14 mouse cellular contexts compared by ENCODE assay signal in the genomic region with DNA sequence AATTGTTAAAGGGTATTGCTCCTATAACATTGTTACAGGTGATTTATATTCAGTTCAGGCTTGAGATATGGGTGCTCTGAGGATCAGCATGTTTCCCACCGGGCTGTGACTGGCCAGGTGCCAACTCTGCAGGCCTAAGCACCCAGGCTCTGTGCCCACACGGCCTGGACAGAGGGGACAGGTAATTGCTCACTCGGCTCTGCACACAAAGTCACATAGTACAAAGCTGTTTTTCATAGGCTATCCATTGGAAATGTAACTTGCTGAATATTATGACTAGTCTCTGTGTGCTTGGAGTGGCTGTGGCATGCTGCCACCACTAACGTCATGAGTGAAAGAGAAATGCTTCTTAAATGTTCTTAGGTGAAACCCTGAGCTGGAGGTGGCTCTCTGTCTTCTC.
A peak's percentile ranks its signal among the peaks of the same experiment; 100 is the strongest.
DNase-seq lines count a peak whose midpoint lies in the region; ATAC-seq and TF ChIP-seq lines count a peak whose summit lies in the region.
"Had no signal": no experiment of that assay in that cellular context is flagged by ENCODE, and none has a peak within 500 bp of the region (broad histone marks: within the 10 kb centered on the region; RNA-seq: fewer than 3 reads in every experiment).

No protein-coding gene starts in this region.

- no peaks in the 10 kb centered on the region for H3K9me3 ChIP-seq in lung, embryonic 15.5 days
- H3K9me3 ChIP-seq: heart, embryonic 12.5 days; liver, embryonic 12.5 days; midbrain, embryonic 10.5 days had no signal

- no peaks in the 10 kb centered on the region for H3K27me3 ChIP-seq in heart, adult 2 months (ENCODE audit: control insufficient read depth, insufficient read depth, low read length)
- H3K27me3 ChIP-seq in lung, embryonic 15.5 days, result no peaks in the 10 kb centered on the region
- H3K27me3 ChIP-seq in cerebellum, adult 2 months (ENCODE audit: control insufficient read depth, insufficient read depth, low read length), result no peaks in the 10 kb centered on the region
- H3K27me3 ChIP-seq: heart, embryonic 12.5 days; liver, embryonic 12.5 days had no signal

- TF ChIP-seq CTCF in heart, adult 2 months (IDR thresholded peaks at IDR 0.05), result no peak
- no peak for TF ChIP-seq CTCF in lung, adult 2 months (IDR thresholded peaks at IDR 0.05; ENCODE audit: insufficient read depth, low read length)
- TF ChIP-seq CTCF in cerebellum, adult 2 months (IDR thresholded peaks at IDR 0.05; ENCODE audit: borderline replicate concordance, insufficient read depth, low read depth, low read length), result no peak

- no peak overlapping the region for H3K27ac ChIP-seq in heart, adult 2 months
- peak overlapping the region; percentile 35; the same call in 1 of the 2 replicates for H3K27ac ChIP-seq in lung, embryonic 15.5 days
- peak overlapping the region; percentile 29; the same call in 1 of the 2 replicates for H3K27ac ChIP-seq in cerebellum, adult 2 months (ENCODE audit: insufficient read depth, low read length)
- H3K27ac ChIP-seq: hindbrain, postnatal 0 days; liver, embryonic 12.5 days; midbrain, embryonic 10.5 days had no signal

- no peak for TF ChIP-seq EP300 in heart, adult 2 months (IDR thresholded peaks at IDR 0.05; ENCODE audit: insufficient read depth, low read depth, low read length)

- 34% methylated on average over 4 of the region's 4 CpGs for WGBS in heart, adult 2 months
- WGBS in lung, embryonic 15.5 days, result 32% methylated on average over 4 of the region's 4 CpGs
- WGBS in lung, adult 2 months, result 33% methylated on average over 4 of the region's 4 CpGs
- WGBS in cerebellum, adult 2 months, result 12% methylated on average over 4 of the region's 4 CpGs

- H3K79me2 ChIP-seq in heart, adult 2 months (replicated peaks; ENCODE audit: control insufficient read depth, insufficient read depth, low read length), result no peaks in the 10 kb centered on the region

- no peak for TF ChIP-seq POLR2A in heart, adult 2 months (IDR thresholded peaks at IDR 0.05; ENCODE audit: insufficient read depth, low read depth, low read length)
- TF ChIP-seq POLR2A in lung, adult 2 months (IDR thresholded peaks at IDR 0.05; ENCODE audit: borderline replicate concordance, extremely low read depth, low read depth, low read length), result no peak
- TF ChIP-seq POLR2A in cerebellum, adult 2 months (IDR thresholded peaks at IDR 0.05; ENCODE audit: borderline replicate concordance, insufficient read depth, low read length), result no peak

- intact Hi-C loops in heart, postnatal 10 days (cut with DNase I), result no loop called here
- intact Hi-C loops in heart, adult 2 months (cut with DNase I), result no loop called here

- no peaks in the 10 kb centered on the region for H3K4me1 ChIP-seq in heart, adult 2 months (ENCODE audit: control insufficient read depth, insufficient read depth, low read length)
- no peaks in the 10 kb centered on the region for H3K4me1 ChIP-seq in lung, embryonic 15.5 days
- no peaks in the 10 kb centered on the region for H3K4me1 ChIP-seq in lung, adult 2 months (ENCODE audit: control insufficient read depth, insufficient read depth, low read length)
- H3K4me1 ChIP-seq in cerebellum, adult 2 months (ENCODE audit: control insufficient read depth, insufficient read depth, low read length), result peaks cover 24% of the 10 kb centered on the region
- H3K4me1 ChIP-seq: heart, embryonic 12.5 days; liver, embryonic 12.5 days; midbrain, embryonic 10.5 days had no signal

- H3K4me2 ChIP-seq in lung, embryonic 15.5 days, result no peak overlapping the region
- H3K4me2 ChIP-seq: heart, embryonic 12.5 days; liver, embryonic 12.5 days had no signal

- no peak overlapping the region for H3K9ac ChIP-seq in heart, adult 2 months (ENCODE audit: low read depth, low read length)
- H3K9ac ChIP-seq in lung, embryonic 15.5 days, result no peak overlapping the region
- H3K9ac ChIP-seq: heart, embryonic 12.5 days; liver, embryonic 12.5 days had no signal

- DNase-seq in heart, postnatal 10 days, result peak; percentile 12 to 21
- DNase-seq in heart, adult 2 months, result no peak
- DNase-seq in lung, adult 2 months, result no peak
- DNase-seq in cerebellum, adult 2 months, result peak; percentile 61 to 70
- peak; percentile 71 for DNase-seq in kidney, postnatal 14 days
- DNase-seq in ovary, adult 18-20 months (ENCODE audit: low spot score), result no peak
- DNase-seq: layer of hippocampus, postnatal 36 days; right cerebral cortex, adult 18-20 months had no signal

- no peak for ATAC-seq in lung, embryonic 15.5 days (ENCODE audit: borderline replicate concordance, extremely low read depth, low FRiP score, low TSS enrichment)
- no peak for ATAC-seq in granulocyte monocyte progenitor cell, adult 5-6 weeks (replicated peaks; ENCODE audit: poor library complexity, severe bottlenecking)
- ATAC-seq: hindbrain, postnatal 0 days; liver, embryonic 12.5 days had no signal

- no peaks in the 10 kb centered on the region for H3K36me3 ChIP-seq in heart, adult 2 months (ENCODE audit: control insufficient read depth, insufficient read depth, low read length)
- H3K36me3 ChIP-seq in lung, embryonic 15.5 days, result no peaks in the 10 kb centered on the region
- H3K36me3 ChIP-seq: heart, embryonic 12.5 days; liver, embryonic 12.5 days; midbrain, embryonic 10.5 days had no signal

- no peak overlapping the region for H3K4me3 ChIP-seq in heart, adult 2 months
- H3K4me3 ChIP-seq in lung, embryonic 15.5 days, result no peak overlapping the region
- H3K4me3 ChIP-seq in lung, adult 2 months (replicated peaks; ENCODE audit: extremely low read depth, low read depth, low read length), result no peak overlapping the region
- no peak overlapping the region for H3K4me3 ChIP-seq in cerebellum, adult 2 months (replicated peaks; ENCODE audit: insufficient read depth, low read depth, low read length)
- H3K4me3 ChIP-seq: heart, embryonic 12.5 days; liver, embryonic 12.5 days; midbrain, embryonic 10.5 days had no signal

Comparison
In these comparisons a context has a peak if more than half of its experiments do, and no peak if none do; other contexts are left out.
1. DNase-seq: peak in heart, postnatal 10 days (2 of 2), cerebellum, adult 2 months (2 of 2) and kidney, postnatal 14 days (single experiment); none in heart, adult 2 months (0 of 2), lung, adult 2 months (single experiment) and ovary, adult 18-20 months (single experiment).